8 mouse cellular contexts compared by ENCODE assay signal in the genomic region with DNA sequence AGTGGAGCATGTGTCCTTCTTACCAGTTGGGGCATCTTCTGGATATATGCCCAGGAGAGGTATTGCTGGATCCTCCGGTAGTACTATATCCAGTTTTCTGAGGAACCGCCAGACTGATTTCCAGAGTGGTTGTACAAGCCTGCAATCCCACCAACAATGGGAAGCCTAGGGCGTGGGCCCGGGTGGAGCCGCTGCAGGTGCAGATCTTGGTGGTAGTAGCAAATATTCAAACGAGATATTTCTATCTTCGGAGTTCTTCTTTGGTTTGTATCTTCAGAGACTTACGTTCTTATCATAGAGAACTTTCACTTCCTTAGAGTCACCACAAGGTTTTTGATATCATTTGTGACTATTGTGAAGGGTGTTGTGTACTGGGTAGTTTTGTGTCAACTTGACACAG.
DNase-seq lines count a peak whose midpoint lies in the region; ATAC-seq lines count a peak whose summit lies in the region.
"Not testable (repeated sequence)": the region's sequence is repeated elsewhere in the genome, so short reads cannot be mapped to it uniquely, and the experiment has no call there.

No protein-coding gene starts in this region.

- DNase-seq in adrenal gland, adult 2 months = peak; percentile 34
- peak; percentile 6 for DNase-seq in heart, embryonic 10.5 days (ENCODE audit: low spot score)
- peak; percentile 27 for DNase-seq in kidney, postnatal 14 days
- not testable (repeated sequence) for DNase-seq in liver, embryonic 11.5 days (ENCODE audit: low spot score)
- DNase-seq in midbrain, embryonic 10.5 days (ENCODE audit: low spot score) = peak; percentile 0
- peak; percentile 6 to 9 for DNase-seq in spleen, postnatal 14 days (ENCODE audit: low spot score in 2 of 2)
- peak; percentile 18 to 69 for DNase-seq in urinary bladder, postnatal 4 days (ENCODE audit: low spot score in 2 of 2)

- 84% methylated on average over 8 of the region's 8 CpGs for WGBS in heart, embryonic 10.5 days
- 92% methylated on average over 6 of the region's 8 CpGs for WGBS in liver, embryonic 11.5 days
- WGBS in midbrain, embryonic 10.5 days = 93% methylated on average over 8 of the region's 8 CpGs

- not testable (repeated sequence) for H3K36me3 ChIP-seq in heart, embryonic 10.5 days; liver, embryonic 11.5 days (ENCODE audit: control insufficient read depth, insufficient read depth, low read length); midbrain, embryonic 10.5 days

- H3K27ac ChIP-seq in heart, embryonic 10.5 days; liver, embryonic 11.5 days (ENCODE audit: low read depth, low read length); midbrain, embryonic 10.5 days (replicated peaks): not testable (repeated sequence)

- H3K9ac ChIP-seq in liver, embryonic 11.5 days (ENCODE audit: low read depth, low read length) = not testable (repeated sequence)

- H3K4me2 ChIP-seq in liver, embryonic 11.5 days = not testable (repeated sequence)

- H3K4me1 ChIP-seq in heart, embryonic 10.5 days; liver, embryonic 11.5 days (replicated peaks; ENCODE audit: control insufficient read depth, insufficient read depth, low read length); midbrain, embryonic 10.5 days: not testable (repeated sequence)

- H3K9me3 ChIP-seq in heart, embryonic 10.5 days; liver, embryonic 11.5 days (ENCODE audit: control insufficient read depth, low read length); midbrain, embryonic 10.5 days (replicated peaks): not testable (repeated sequence)

- not testable (repeated sequence) for H3K27me3 ChIP-seq in heart, embryonic 10.5 days (ENCODE audit: insufficient read depth, poor library complexity, severe bottlenecking); liver, embryonic 11.5 days (replicated peaks; ENCODE audit: control insufficient read depth, insufficient read depth, low read length); midbrain, embryonic 10.5 days (ENCODE audit: low read depth, poor library complexity, severe bottlenecking)

- H3K4me3 ChIP-seq in heart, embryonic 10.5 days; liver, embryonic 11.5 days (ENCODE audit: low read depth, low read length); midbrain, embryonic 10.5 days: not testable (repeated sequence)

- peak; percentile 87 for ATAC-seq in common myeloid progenitor, adult 5-6 weeks (replicated peaks; ENCODE audit: low read depth, poor library complexity, severe bottlenecking)
- peak; percentile 80 for ATAC-seq in liver, embryonic 11.5 days (replicated peaks; ENCODE audit: low FRiP score)
